Mouse (Mus musculus) G1E (cell line): Measurements from ENCODE around the gene Drg1. TPM values are rescaled to one million over a fixed set of nuclear protein-coding genes. Genes with fewer than 3 reads are reported as not detected.

Experiments used
- ATAC-seq: 2 replicates; pipeline ENCODE4 v1.8.0; 2016; ENCODE audit warnings: mild to moderate bottlenecking; ENCODE audit not compliant: insufficient number of reproducible peaks, poor library complexity, low FRiP score, severe bottlenecking; ENCODE audit errors: extremely low read depth
- DNase-seq: peaks from one replicate; pipeline ENCODE4 v3.0.0; 2012; ENCODE audit warnings: low spot score
- H3K27me3 ChIP-seq: 2 replicates; pipeline ENCODE4 v1.6.1; 2012; ENCODE audit warnings: mild to moderate bottlenecking, low read length, inconsistent platforms; ENCODE audit not compliant: insufficient read depth
- H3K36me3 ChIP-seq: replicated peaks from 2 replicates; pipeline ENCODE3; 2012; ENCODE audit warnings: mild to moderate bottlenecking, inconsistent platforms
- H3K4me1 ChIP-seq: 2 replicates; pipeline ENCODE4 v1.6.1; 2012; ENCODE audit warnings: low read depth, low read length, inconsistent platforms, mixed read lengths; ENCODE audit not compliant: insufficient read depth
- H3K4me3 ChIP-seq: 2 replicates; pipeline ENCODE4 v1.5.1; 2012; ENCODE audit warnings: low read depth, mild to moderate bottlenecking, inconsistent platforms, low read length, moderate library complexity, mixed read lengths
- H3K9me3 ChIP-seq: replicated peaks from 2 replicates; pipeline ENCODE4 v1.6.1; 2012; ENCODE audit warnings: inconsistent platforms
- CTCF ChIP-seq: IDR thresholded peaks from 2 replicates; pipeline ENCODE4 v1.5.1; 2012; ENCODE audit warnings: low read depth, low read length, inconsistent platforms, mixed read lengths
- GATA1 ChIP-seq: IDR thresholded peaks from 2 replicates; pipeline ENCODE4 v1.6.1; 2012; ENCODE audit warnings: borderline replicate concordance, low read length, inconsistent platforms, mixed read lengths
- GATA2 ChIP-seq: IDR thresholded peaks from 2 replicates; pipeline ENCODE4 v1.6.1; 2012; ENCODE audit warnings: low read depth, low read length, inconsistent platforms, borderline replicate concordance
- POLR2AphosphoS5 ChIP-seq: IDR thresholded peaks from 2 replicates; pipeline ENCODE4 v1.6.1; 2012; ENCODE audit warnings: low read depth, low read length, inconsistent platforms; ENCODE audit not compliant: insufficient replicate concordance
- TAL1 ChIP-seq: conservative IDR thresholded peaks from 2 replicates; pipeline ENCODE4 v1.6.1; 2012; ENCODE audit warnings: low read depth, low read length, inconsistent platforms, mixed read lengths
- polyA plus RNA-seq: library from polyadenylated mRNA; stranded (reverse); fragments of >175 nt; gene quantifications from 2 replicates; pipeline ENCODE4 v1.2.3, GENCODE M21; 2012
- total RNA-seq, 2 experiments: library from RNA; stranded (forward) in 1 of 2; stranded (reverse) in 1 of 2; fragments of 200-1000 nt in 1 of 2; fragments of >200 nt in 1 of 2; fragmentation: Nextera tagmentation in 1 of 2; gene quantifications; 2 replicates each; pipeline ENCODE4 v1.2.3; 2014 to 2017

Gene Drg1
- total and polyA plus RNA-seq, 3 experiments: 101 to 303 (median 198) TPM

DNA sequence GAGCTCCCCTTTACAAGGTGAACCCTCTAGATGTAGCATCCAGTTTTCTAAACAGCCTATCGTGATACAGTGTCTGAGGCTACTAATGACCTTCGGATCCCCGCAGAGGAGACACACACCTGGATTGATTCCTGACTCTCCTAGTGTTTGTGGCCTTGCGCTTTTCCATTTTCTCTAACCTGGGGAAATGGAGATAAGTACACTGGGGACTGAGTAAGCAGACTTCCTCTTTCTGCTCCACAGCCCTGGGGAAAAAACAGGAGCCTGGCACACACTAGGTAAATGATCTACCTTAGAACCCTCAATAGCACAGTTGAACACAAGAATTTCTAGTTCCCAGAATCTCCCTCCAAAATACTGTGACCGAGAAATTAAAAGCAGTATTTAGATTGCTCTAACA is 21.7 kb upstream of the Drg1 start:
- Histone ChIP-seq H3K9me3 (peaks cover 5% of the 10 kb centered on the region; the same call in 1 of the 2 replicates), H3K4me3 (peak overlapping the region; percentile 93; the same call in 1 of the 2 replicates), H3K4me1 (peaks cover 46% of the 10 kb centered on the region), H3K36me3 (peaks cover 23% of the 10 kb centered on the region), H3K27me3 (no peaks in the 10 kb centered on the region)
- DNase-seq (peak; percentile 17), ATAC-seq (no peak)
- no peak for TF ChIP-seq CTCF
- no peak for TF ChIP-seq GATA2
- TF ChIP-seq GATA1: no peak
- no peak for TF ChIP-seq TAL1
- no peak for TF ChIP-seq POLR2AphosphoS5

DNA sequence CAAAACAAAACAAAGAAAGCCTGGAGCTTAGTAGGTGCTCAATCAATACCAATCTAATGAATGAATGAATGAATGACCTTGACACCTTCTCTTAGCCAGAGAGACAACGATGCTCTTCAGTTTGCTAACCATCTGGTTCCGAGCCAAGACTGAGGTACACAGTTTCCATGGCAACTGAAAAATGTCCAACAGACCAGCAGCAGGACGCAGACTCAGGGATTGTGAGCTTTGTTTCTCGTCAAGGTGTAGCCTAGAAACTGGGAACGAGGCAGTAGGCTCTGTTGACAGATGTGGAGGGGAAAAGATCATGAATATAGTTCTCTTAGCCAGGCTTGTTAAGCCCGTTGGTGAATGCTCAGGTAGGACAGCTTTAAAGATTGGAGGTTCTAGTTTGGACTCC is 20.9 kb upstream of the Drg1 start:
- TF ChIP-seq CTCF (no peak), GATA2 (no peak), POLR2AphosphoS5 (no peak), TAL1 (no peak), GATA1 (no peak)
- H3K4me3 ChIP-seq: no peak overlapping the region

DNA sequence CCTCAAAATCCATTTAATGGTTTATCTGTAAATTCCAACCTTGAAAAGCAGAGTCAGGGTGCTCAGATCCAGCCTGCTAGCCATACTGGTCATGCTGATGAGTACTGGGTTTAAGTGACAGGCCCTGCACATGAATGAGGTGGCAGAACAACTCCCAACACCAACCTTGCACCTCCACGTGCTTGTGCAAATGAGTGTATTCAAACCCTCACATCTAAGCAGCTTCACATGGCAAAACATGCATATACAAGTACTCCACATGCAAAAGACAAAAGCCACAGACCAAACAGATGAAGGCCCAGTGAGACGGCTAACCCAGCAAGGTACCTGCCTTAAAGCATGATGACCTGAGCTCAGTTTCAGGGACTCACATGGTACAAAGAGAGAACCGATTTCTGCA is 19.7 kb upstream of the Drg1 start:
- ATAC-seq (no peak), DNase-seq (no peak)
- Histone ChIP-seq H3K36me3 (peaks cover 6% of the 10 kb centered on the region), H3K9me3 (peaks cover 21% of the 10 kb centered on the region), H3K4me3 (no peak overlapping the region), H3K27me3 (no peaks in the 10 kb centered on the region), H3K4me1 (peaks cover 33% of the 10 kb centered on the region)
- TF ChIP-seq TAL1 (no peak), CTCF (no peak), POLR2AphosphoS5 (no peak)

More for the DNA sequence above, 20.9 kb upstream of the Drg1 start:
- Histone ChIP-seq H3K4me1 (peaks cover 41% of the 10 kb centered on the region), H3K27me3 (no peaks in the 10 kb centered on the region), H3K9me3 (peaks cover 11% of the 10 kb centered on the region), H3K36me3 (peaks cover 15% of the 10 kb centered on the region)
- ATAC-seq (no peak), DNase-seq (no peak)

DNA sequence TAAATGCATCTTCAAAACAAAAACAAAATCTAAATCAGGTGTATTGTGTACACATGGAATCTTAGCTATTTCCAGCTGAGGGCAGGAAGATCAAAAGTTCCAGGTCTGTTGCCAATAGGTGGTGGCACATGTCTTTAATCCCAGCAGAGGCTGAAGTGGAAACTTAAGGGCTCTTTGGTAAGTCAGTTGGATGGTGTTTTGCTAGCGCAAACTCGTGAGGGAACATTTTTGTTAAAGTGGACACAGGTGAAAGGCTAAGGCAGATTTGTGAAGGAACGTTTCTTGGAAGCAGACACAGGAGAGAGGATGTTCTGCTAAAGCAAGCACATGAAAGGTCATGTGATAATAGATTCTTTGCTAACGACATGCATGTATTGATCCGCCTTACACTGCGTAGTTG is 17.4 kb upstream of the Drg1 start:
- H3K27me3 ChIP-seq: no peaks in the 10 kb centered on the region
- ATAC-seq: no peak
- DNase-seq: no peak
- H3K4me1 ChIP-seq: peaks cover 26% of the 10 kb centered on the region
- no peak overlapping the region for H3K4me3 ChIP-seq
- H3K9me3 ChIP-seq: peaks cover 28% of the 10 kb centered on the region
- H3K36me3 ChIP-seq: no peaks in the 10 kb centered on the region
- no peak for TF ChIP-seq TAL1
- TF ChIP-seq GATA2: no peak
- TF ChIP-seq POLR2AphosphoS5: no peak
- TF ChIP-seq CTCF: no peak
- no peak for TF ChIP-seq GATA1

DNA sequence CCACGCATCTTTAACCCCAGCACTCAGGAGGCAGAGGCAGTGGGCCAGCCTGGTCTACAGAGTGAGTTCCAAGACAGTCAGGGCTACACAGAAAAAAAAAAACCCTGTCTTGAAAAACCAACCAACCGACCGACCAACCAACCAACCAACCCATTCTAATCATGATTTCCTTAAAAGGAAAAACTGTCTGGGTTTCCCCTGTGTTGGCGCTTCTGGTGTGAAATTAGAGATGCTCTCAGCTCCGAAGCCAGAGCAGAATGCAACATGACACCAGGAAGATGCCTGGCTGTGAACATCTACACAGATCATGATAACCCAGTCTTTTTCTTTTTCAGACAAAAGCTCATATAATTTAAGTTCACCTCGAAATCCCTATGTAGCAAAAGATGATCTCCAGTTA is 16.7 kb upstream of the Drg1 start:
- no peaks in the 10 kb centered on the region for H3K36me3 ChIP-seq
- DNase-seq (no peak), ATAC-seq (no peak)
- TF ChIP-seq TAL1: no peak
- no peak for TF ChIP-seq POLR2AphosphoS5
- no peak for TF ChIP-seq CTCF
- TF ChIP-seq GATA1: no peak
- no peak for TF ChIP-seq GATA2
- no peaks in the 10 kb centered on the region for H3K27me3 ChIP-seq
- H3K4me1 ChIP-seq: peaks cover 21% of the 10 kb centered on the region
- no peak overlapping the region for H3K4me3 ChIP-seq
- H3K9me3 ChIP-seq: peaks cover 28% of the 10 kb centered on the region

DNA sequence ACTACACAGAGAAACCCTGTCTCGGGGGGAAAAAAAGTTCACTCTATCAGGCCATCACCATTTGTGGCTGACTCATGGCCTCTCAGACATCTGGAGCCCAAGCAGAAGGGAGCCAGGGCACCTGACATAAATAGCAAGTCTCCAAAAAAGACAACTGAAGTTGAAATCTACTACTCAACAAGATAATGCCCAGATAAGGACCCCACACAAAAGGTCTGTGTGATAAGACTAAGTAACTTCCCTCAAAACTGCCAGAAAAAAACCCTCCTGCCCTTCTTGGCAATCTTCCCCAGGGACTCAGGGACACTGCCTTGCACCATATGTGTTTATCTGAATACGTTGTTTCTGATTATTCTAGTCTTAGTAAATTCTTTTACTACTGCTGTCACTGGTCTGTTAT is 13.5 kb upstream of the Drg1 start:
- Histone ChIP-seq H3K4me1 (peaks cover 11% of the 10 kb centered on the region), H3K9me3 (peaks cover 28% of the 10 kb centered on the region), H3K36me3 (no peaks in the 10 kb centered on the region), H3K4me3 (no peak overlapping the region), H3K27me3 (no peaks in the 10 kb centered on the region)
- DNase-seq (peak; percentile 33), ATAC-seq (peak; percentile 87)
- TF ChIP-seq POLR2AphosphoS5 (no peak), TAL1 (0 out of 2 replicates have a peak, but pooled peaks have one; percentile 17)

DNA sequence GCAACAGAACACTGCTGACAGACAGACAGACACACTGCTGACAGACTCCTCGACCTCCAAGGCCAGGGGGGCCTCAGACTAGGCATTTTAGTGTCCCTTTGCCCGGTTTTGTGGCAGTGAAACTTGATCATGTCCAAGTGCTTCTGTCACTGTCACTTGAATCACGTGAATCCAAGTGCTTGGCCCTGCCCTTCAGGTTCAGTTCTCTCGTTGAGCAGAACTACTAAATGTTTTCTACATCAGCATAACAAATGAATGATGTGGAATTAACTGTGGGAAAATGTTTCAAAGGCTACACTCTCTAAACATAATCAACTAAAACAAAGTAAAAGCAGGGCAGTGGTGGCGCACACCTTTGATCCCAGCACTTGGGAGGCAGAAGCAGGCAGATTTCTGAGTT is 12.1 kb upstream of the Drg1 start:
- DNase-seq: no peak
- peaks cover 26% of the 10 kb centered on the region for H3K9me3 ChIP-seq
- ATAC-seq: no peak
- no peaks in the 10 kb centered on the region for H3K36me3 ChIP-seq
- TF ChIP-seq GATA1 (no peak), CTCF (no peak)
- H3K27me3 ChIP-seq: no peaks in the 10 kb centered on the region
- H3K4me1 ChIP-seq: peaks cover 11% of the 10 kb centered on the region
- H3K4me3 ChIP-seq: no peak overlapping the region
